Mouse (Mus musculus): ENCODE measurements around the gene Pla2g3. TPM values are rescaled to one million over a fixed set of nuclear protein-coding genes. Genes with fewer than 3 reads are reported as not detected.
A peak's percentile ranks its signal among the peaks of the same experiment; 100 is the strongest.

The Pla2g3 gene
- polyA plus RNA-seq, 1 experiment = 0.28 TPM

DNA sequence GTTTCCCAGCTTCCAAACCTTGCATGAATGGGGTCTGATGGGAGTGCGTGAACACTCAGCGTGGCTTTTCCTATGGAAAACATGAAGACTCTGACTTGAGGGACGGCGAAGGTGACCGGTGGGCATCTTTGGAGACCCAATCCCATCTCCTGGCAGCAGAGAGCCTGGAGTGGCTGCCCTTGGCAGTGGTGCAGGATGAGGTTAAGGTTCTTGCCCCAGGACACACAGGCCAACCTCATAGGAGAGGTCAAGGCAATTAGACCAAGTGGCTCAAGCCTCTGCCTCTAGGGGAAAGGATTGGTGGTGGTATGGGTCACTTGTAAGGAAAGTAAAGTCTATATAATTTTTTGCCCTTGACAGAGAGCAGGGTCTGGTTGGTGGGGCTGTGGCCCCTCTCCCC lies 48.0 kb downstream of the Pla2g3 start:
- H3K4me1 ChIP-seq (ENCODE audit: control insufficient read depth, insufficient read depth, low read length) = no peaks in the 10 kb centered on the region
- H3K9ac ChIP-seq (ENCODE audit: low read depth, poor library complexity, severe bottlenecking) = peak overlapping the region; percentile 43
- 0 out of 2 replicates have a peak overlapping the region, but pooled peaks have one; percentile 2 for H3K27ac ChIP-seq (ENCODE audit: insufficient read depth, low read length)
- H3K4me3 ChIP-seq (ENCODE audit: low read depth, low read length) = peak overlapping the region; percentile 83
- H3K9me3 ChIP-seq (replicated peaks; ENCODE audit: control insufficient read depth, insufficient read depth, low read length, poor library complexity, severe bottlenecking) = no peaks in the 10 kb centered on the region
- TF ChIP-seq EP300 (IDR thresholded peaks at IDR 0.05; ENCODE audit: insufficient read depth, low read depth, low read length) = no peak
- no peak for TF ChIP-seq POLR2A (IDR thresholded peaks at IDR 0.05; ENCODE audit: insufficient read depth, low read length)
- no peak for TF ChIP-seq CTCF (IDR thresholded peaks at IDR 0.05; ENCODE audit: low read depth, low read length)
- no peaks in the 10 kb centered on the region for H3K27me3 ChIP-seq (ENCODE audit: control insufficient read depth, insufficient read depth, low read length, poor library complexity, severe bottlenecking)
- peaks cover 9% of the 10 kb centered on the region; the same call in 1 of the 2 replicates for H3K36me3 ChIP-seq (ENCODE audit: control insufficient read depth, insufficient read depth, low read length, poor library complexity, severe bottlenecking)

DNA sequence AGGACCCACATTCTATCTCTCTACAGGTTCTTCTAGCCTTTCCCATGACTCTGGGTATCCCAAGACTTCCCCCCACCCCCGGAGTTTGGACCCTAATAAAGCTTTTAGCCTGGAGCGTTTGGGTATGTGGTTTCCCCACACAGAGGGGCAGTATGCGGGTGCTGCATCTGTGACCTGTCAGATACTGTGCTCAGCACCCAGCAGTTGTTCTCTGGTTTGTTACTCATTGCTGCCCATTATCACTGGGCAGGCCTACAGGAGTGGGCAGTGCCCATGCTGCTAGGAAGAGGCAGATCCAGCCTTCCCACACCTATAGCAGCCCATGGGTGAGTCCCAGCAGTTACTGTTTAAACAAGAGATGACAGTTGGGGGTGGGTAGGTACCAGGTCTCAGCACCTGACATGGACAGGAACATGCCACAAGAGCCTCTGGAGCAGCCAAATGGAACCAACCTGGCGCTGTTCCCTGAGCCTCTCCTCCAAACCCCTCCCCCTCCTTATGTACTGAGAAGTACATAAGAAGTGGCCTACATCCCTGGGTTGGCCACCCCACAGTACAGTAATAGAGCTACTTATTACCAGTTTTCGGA lies 48.8 kb downstream of the Pla2g3 start:
- TF ChIP-seq CTCF (IDR thresholded peaks at IDR 0.05; ENCODE audit: low read depth, low read length) (no peak), POLR2A (IDR thresholded peaks at IDR 0.05; ENCODE audit: insufficient read depth, low read length) (no peak), EP300 (IDR thresholded peaks at IDR 0.05; ENCODE audit: insufficient read depth, low read depth, low read length) (no peak)
- no peaks in the 10 kb centered on the region for H3K27me3 ChIP-seq (ENCODE audit: control insufficient read depth, insufficient read depth, low read length, poor library complexity, severe bottlenecking)

DNA sequence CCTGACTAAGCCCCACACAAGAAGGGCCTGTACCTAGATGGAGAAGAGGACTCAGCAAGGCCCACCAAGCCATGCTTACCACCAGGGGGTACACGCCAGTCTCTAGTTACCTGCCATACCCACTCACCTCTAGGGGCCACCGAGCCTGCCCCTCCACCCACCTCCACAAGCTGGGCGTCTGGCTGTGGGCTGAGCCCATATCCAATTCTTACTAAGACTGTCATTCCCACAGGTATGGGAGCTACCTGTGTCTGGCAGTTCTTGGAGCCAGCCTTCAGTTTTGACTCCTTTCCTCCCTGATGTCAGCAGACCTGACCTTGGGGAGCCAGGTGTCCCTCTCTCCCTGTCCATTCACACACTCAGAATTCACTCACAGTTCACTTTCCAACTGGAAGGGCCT lies 49.6 kb downstream of the Pla2g3 start:
- peaks cover 7% of the 10 kb centered on the region for H3K4me1 ChIP-seq (ENCODE audit: control insufficient read depth, insufficient read depth, low read length)
- H3K9me3 ChIP-seq (replicated peaks; ENCODE audit: control insufficient read depth, insufficient read depth, low read length, poor library complexity, severe bottlenecking) = no peaks in the 10 kb centered on the region
- no peak overlapping the region for H3K27ac ChIP-seq (ENCODE audit: insufficient read depth, low read length)
- H3K36me3 ChIP-seq (ENCODE audit: control insufficient read depth, insufficient read depth, low read length, poor library complexity, severe bottlenecking) = no peaks in the 10 kb centered on the region
- no peak overlapping the region for H3K4me3 ChIP-seq (ENCODE audit: low read depth, low read length)
- TF ChIP-seq POLR2A (IDR thresholded peaks at IDR 0.05; ENCODE audit: insufficient read depth, low read length) = no peak
- TF ChIP-seq EP300 (IDR thresholded peaks at IDR 0.05; ENCODE audit: insufficient read depth, low read depth, low read length) = no peak
- TF ChIP-seq CTCF (IDR thresholded peaks at IDR 0.05; ENCODE audit: low read depth, low read length) = no peak
- H3K27me3 ChIP-seq (ENCODE audit: control insufficient read depth, insufficient read depth, low read length, poor library complexity, severe bottlenecking) = no peaks in the 10 kb centered on the region
- H3K9ac ChIP-seq (ENCODE audit: low read depth, poor library complexity, severe bottlenecking) = no peak overlapping the region

More for the DNA sequence above, 48.8 kb downstream of the Pla2g3 start:
- H3K36me3 ChIP-seq (ENCODE audit: control insufficient read depth, insufficient read depth, low read length, poor library complexity, severe bottlenecking) = 0 out of 2 replicates have a peak, but pooled peaks cover 3% of the 10 kb centered on the region
- H3K9me3 ChIP-seq (replicated peaks; ENCODE audit: control insufficient read depth, insufficient read depth, low read length, poor library complexity, severe bottlenecking) = no peaks in the 10 kb centered on the region
- H3K4me3 ChIP-seq (ENCODE audit: low read depth, low read length) = no peak overlapping the region
- no peak overlapping the region for H3K27ac ChIP-seq (ENCODE audit: insufficient read depth, low read length)
- H3K4me1 ChIP-seq (ENCODE audit: control insufficient read depth, insufficient read depth, low read length) = peaks cover 5% of the 10 kb centered on the region
- no peak overlapping the region for H3K9ac ChIP-seq (ENCODE audit: low read depth, poor library complexity, severe bottlenecking)

DNA sequence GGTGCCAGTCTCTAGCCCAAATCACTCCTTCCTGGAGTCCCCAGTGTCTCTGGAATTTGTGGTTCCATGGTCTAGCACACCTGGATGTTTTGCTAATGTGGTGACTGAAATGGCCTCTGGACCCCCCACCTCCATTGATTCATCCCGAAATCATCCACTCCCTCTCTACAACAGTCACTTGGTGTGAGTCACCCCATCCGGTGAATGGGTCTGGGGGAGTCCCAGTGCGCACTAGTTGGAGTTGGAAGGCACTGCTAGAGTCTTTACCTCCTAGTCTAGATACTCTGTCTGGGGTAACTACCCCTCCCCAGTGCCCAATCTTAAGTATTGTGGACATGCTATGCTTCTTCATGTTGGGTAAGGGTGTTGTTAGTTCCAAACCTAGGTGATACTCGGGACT lies 50.3 kb downstream of the Pla2g3 start:
- Histone ChIP-seq H3K9me3 (replicated peaks; ENCODE audit: control insufficient read depth, insufficient read depth, low read length, poor library complexity, severe bottlenecking) (no peaks in the 10 kb centered on the region), H3K27ac (ENCODE audit: insufficient read depth, low read length) (no peak overlapping the region), H3K36me3 (ENCODE audit: control insufficient read depth, insufficient read depth, low read length, poor library complexity, severe bottlenecking) (no peaks in the 10 kb centered on the region), H3K4me1 (ENCODE audit: control insufficient read depth, insufficient read depth, low read length) (peaks cover 7% of the 10 kb centered on the region), H3K4me3 (ENCODE audit: low read depth, low read length) (peak overlapping the region; percentile 68), H3K27me3 (ENCODE audit: control insufficient read depth, insufficient read depth, low read length, poor library complexity, severe bottlenecking) (no peaks in the 10 kb centered on the region), H3K9ac (ENCODE audit: low read depth, poor library complexity, severe bottlenecking) (peak overlapping the region; percentile 71)
- no peak for TF ChIP-seq POLR2A (IDR thresholded peaks at IDR 0.05; ENCODE audit: insufficient read depth, low read length)
- TF ChIP-seq CTCF (IDR thresholded peaks at IDR 0.05; ENCODE audit: low read depth, low read length) = no peak
- no peak for TF ChIP-seq EP300 (IDR thresholded peaks at IDR 0.05; ENCODE audit: insufficient read depth, low read depth, low read length)

- TF ChIP-seq POLR2A (IDR thresholded peaks at IDR 0.05; ENCODE audit: insufficient read depth, low read length) (peak; percentile 92), EP300 (IDR thresholded peaks at IDR 0.05; ENCODE audit: insufficient read depth, low read depth, low read length) (no peak), CTCF (IDR thresholded peaks at IDR 0.05; ENCODE audit: low read depth, low read length) (no peak)
- Histone ChIP-seq H3K27me3 (ENCODE audit: control insufficient read depth, insufficient read depth, low read length, poor library complexity, severe bottlenecking) (no peaks in the 10 kb centered on the region), H3K9ac (ENCODE audit: low read depth, poor library complexity, severe bottlenecking) (peak overlapping the region; percentile 71), H3K27ac (ENCODE audit: insufficient read depth, low read length) (no peak overlapping the region), H3K4me3 (ENCODE audit: low read depth, low read length) (peak overlapping the region; percentile 77), H3K4me1 (ENCODE audit: control insufficient read depth, insufficient read depth, low read length) (peaks cover 7% of the 10 kb centered on the region), H3K9me3 (replicated peaks; ENCODE audit: control insufficient read depth, insufficient read depth, low read length, poor library complexity, severe bottlenecking) (no peaks in the 10 kb centered on the region), H3K36me3 (ENCODE audit: control insufficient read depth, insufficient read depth, low read length, poor library complexity, severe bottlenecking) (no peaks in the 10 kb centered on the region)
Measured at GRCm38 (mm10) chr11:3539111-3539825, 51.2 kb downstream of the Pla2g3 start.

DNA sequence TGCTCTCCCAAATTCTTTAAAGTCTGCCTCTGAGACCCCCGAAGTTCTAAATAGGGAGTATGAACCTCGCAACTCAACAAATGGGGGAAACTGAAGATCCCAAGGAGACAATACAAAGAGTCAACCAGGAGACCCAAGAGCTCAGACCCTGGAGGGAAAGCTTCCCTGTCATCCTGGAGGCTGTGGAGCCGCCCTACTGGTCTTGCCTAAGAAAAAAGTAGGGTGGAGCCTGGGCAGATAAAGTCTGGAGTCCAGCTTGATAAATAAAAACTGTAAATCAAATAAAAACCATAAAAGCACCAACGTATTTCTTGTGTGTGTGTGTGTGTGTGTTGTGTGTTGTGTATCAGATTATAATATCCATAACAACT lies 51.7 kb downstream of the Pla2g3 start:
- Histone ChIP-seq H3K27me3 (ENCODE audit: control insufficient read depth, insufficient read depth, low read length, poor library complexity, severe bottlenecking) (no peaks in the 10 kb centered on the region), H3K36me3 (ENCODE audit: control insufficient read depth, insufficient read depth, low read length, poor library complexity, severe bottlenecking) (no peaks in the 10 kb centered on the region), H3K27ac (ENCODE audit: insufficient read depth, low read length) (no peak overlapping the region), H3K9ac (ENCODE audit: low read depth, poor library complexity, severe bottlenecking) (peak overlapping the region; percentile 71), H3K9me3 (replicated peaks; ENCODE audit: control insufficient read depth, insufficient read depth, low read length, poor library complexity, severe bottlenecking) (peaks cover 3% of the 10 kb centered on the region; the same call in 1 of the 2 replicates), H3K4me1 (ENCODE audit: control insufficient read depth, insufficient read depth, low read length) (peaks cover 7% of the 10 kb centered on the region), H3K4me3 (ENCODE audit: low read depth, low read length) (peak overlapping the region; percentile 77; the same call in 1 of the 2 replicates)
- TF ChIP-seq CTCF (IDR thresholded peaks at IDR 0.05; ENCODE audit: low read depth, low read length) = no peak
- TF ChIP-seq EP300 (IDR thresholded peaks at IDR 0.05; ENCODE audit: insufficient read depth, low read depth, low read length) = no peak
- no peak for TF ChIP-seq POLR2A (IDR thresholded peaks at IDR 0.05; ENCODE audit: insufficient read depth, low read length)
